Mouse (Mus musculus): ENCODE results near the gene Sipa1l1.
"Not testable (repeated sequence)": the region's sequence is repeated elsewhere in the genome, so short reads cannot be mapped to it uniquely, and the experiment has no call there.

Sipa1l1 gene

DNA sequence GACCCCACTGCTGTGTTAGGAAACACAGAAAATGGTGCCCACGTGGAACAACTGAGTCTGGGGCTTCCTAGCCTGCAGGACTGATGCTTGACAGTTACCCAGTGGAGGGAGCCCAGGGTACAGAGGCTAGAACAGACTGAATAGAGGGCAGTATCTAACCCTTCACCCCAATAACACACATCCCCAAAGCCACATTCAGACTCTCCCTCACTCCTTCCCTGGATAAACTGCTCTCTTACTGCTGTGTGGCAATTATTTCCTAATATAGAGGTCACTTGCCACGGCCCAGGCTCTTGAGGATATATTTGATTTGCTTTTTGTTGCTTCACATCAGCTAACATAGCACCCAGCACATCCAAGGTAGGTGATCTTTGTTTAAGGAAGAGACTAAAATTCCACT lies 307.5 kb downstream of the Sipa1l1 start:
- DNase-seq (ENCODE audit: low read depth): no peak

DNA sequence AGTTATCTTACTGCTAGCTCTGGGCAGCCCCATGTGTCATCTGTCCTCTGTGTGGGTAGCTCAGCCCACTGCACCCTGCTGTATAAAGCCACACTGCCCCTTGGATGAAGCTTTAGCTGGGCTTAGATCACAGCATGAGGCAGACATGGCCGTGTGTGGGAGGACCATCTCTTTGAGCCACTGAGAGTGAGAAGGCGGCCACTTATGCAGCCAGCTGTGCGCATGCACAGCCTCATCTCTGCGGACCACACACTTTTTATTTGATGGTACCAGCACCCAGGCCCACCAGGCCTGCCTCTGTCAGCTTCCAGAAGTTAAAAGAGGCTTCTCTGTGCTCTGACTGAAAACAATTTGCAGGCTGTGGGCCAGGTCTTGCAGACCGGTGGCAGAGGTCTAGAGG lies 308.7 kb downstream of the Sipa1l1 start:
- DNase-seq (ENCODE audit: low read depth): no peak

DNA sequence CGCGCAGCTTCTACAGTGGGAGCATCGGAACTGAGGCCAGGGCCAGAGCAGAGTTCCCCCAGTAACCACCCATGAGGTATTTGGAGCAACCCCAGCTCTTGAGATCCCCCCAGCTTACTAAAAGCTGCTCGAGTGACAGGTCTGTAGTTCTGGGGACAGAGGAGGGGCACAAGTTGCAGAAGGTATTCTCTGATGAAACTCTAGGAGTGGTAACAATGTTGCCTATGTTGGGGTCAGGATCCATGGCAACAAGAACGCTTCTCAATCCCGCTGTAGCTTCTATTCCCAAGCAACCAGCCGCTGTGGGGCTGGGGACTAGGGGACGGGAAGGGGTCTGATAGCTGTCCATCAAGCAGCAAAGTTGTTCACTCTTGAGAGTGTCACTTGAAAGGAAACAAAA lies 309.1 kb downstream of the Sipa1l1 start:
- DNase-seq (ENCODE audit: low read depth): no peak

DNA sequence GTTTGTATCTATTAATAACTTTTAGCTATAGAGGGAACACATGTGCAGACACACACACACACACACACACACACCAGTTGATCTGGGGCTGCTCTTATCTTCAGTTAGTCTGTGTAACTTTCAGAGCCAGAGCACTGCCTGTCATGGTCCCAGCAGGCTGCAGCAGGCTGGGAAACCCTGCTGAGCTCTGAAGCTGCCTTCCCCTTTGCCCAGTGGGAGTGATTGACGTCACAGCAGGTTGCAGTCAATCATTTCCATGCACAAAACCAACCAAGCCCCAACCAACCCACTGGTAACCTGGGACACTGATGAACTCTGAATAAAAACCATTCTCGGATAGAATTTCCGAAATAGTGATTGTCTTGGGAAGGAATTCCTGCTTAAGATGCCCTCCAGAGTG lies 310.3 kb downstream of the Sipa1l1 start:
- no peak for DNase-seq (ENCODE audit: low read depth)

DNA sequence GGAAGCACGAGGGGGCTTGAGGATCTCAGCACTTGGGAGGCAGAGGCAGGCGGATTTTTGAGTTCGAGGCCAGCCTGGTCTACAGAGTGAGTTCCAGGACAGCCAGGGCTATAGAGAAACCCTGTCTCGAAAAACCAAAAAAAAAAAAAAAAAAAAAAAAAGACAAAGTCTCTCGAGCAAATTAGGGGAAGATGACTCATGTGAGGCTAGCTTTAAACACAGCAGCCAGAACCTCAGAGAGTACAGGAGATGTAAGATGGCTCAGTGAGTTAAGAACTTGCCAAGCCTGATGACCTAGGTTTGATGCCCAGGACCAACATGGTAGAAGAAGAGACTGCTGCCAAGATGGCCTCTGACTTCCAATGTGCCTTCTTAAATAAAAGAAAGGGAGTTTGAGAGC lies 311.3 kb downstream of the Sipa1l1 start:
- DNase-seq (ENCODE audit: low read depth): not testable (repeated sequence)

DNA sequence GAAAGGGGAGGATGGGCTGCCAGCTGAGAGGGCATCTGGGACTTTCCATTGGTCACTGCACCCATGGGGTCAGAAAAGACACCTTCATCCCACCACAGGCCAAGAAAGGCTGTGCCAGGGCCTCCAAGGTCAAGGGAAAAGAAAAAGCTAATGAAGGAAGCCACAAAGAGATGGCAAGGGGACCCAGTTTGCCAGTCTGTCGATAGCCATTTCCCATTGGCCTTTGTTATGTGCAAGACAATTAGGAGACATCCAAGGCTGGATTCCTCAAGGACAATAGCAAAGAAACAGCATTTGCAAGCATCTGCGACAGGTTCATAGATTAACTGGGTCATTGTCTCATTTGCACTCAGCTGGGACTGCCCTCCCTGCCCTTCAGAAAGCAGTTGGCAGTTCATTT lies 316.3 kb downstream of the Sipa1l1 start:
- DNase-seq (ENCODE audit: low read depth): no peak

DNA sequence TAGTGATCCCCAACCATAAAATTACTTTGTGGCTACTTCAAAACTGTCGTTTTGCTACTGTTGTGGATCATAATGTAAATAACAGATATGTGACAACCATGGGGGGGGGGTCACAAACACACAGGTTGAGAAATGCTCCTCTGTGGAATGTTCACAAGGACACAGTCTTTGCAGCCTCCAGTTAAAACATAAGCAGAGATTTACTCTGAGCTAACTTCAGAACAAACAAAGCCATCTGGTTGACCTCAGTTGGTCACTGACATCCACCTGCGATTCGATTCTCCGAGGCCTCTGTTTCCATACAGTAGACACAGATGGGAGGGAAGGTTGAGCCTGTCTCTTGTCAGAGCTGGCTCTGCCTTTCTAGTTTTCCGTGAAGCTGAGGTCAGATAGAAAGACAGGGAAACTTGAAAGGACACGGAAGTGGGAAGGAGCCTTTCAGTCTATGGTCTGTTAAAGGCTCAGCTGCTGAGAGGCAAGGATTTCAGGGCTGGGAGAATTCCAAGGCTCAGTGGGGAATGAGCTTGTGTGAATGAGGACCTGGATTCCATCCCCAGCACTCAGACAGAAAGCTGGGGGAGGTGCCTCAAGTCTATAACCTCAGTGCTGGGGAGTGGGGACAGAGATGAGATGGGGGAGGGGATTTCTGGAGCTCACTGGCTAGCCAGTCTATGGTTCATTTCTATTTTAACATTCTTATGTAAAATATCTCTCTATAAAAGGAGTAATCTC lies 317.9 kb downstream of the Sipa1l1 start:
- no peak for DNase-seq (ENCODE audit: low read depth)

DNA sequence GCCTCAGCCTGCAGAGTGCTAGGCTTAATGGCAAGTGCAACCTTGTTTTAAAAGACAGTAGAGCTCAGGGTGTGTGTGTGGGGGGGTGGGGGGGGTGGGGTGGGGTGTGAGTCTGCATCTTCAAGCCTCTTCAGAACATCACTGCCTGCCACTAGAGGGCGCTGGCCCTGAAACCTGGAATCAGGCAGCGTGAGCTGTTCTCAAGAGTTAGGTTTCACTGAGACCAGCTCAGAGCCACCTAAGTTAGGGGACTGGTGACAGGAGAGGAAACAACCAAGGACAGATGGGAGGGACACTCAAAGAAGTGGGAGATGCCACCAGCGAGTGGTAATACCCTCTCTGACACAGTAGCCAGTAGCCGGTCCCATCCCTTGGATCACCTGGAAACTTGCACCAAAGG lies 320.0 kb downstream of the Sipa1l1 start:
- DNase-seq (ENCODE audit: low read depth): peak; percentile 82

DNA sequence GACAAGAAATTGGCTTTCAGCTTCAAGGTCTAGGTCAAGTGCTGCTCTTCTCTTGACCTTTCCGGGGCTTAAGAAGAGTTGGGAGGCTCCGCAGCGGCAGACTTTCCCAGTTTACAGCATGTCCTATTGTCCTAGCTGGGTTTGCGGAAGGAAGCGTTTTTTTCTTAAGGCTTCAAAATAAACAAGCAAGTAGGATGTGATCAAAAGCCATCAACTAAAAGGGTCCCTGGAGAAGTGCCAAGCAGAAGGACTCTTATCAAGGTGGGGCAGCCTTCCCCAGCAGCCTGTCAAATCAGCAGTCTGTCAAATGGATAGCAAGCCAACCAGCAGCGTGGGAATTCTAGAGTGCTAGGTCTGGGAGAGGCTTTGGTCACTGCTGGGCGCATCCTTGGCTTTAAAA lies 320.5 kb downstream of the Sipa1l1 start:
- DNase-seq (ENCODE audit: low read depth): no peak

DNA sequence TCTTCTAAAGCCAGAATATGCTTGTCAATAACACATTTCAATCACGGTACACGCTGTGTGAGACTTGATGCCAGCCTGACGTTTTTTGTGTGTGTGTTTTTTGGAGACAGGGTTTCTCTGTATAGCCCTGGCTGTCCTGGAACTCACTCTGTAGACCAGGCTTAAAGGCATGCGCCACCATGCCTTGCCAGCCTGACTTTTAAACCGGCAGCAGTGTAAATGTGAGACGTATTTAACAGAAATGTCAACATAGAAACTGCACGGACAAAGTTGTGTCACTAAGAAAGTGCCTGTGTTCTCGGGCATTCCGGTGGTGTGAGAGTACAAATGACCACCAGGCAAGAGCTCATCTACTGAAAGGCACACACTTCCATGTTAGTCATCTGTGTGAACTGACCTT lies 323.3 kb downstream of the Sipa1l1 start:
- no peak for DNase-seq (ENCODE audit: low read depth)

DNA sequence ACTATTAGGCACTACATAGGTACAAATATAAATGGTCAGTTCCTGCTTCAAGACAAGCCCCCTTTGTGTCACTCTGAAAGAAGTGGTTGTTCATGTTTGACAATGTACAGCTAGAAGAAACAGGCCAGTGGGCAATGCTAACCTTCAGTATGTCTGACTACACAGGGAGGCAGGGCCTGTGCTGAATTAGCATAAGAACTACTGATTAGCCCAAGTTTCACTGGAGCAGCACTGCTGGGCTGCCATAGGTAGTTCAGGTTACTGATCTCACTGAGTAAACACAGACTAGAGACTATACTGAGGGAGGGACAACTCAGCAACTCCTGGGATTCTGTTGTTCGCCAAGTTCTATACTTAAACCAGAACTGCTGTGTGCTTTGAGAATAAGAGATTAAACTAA lies 324.1 kb downstream of the Sipa1l1 start:
- not testable (repeated sequence) for DNase-seq (ENCODE audit: low read depth)

DNA sequence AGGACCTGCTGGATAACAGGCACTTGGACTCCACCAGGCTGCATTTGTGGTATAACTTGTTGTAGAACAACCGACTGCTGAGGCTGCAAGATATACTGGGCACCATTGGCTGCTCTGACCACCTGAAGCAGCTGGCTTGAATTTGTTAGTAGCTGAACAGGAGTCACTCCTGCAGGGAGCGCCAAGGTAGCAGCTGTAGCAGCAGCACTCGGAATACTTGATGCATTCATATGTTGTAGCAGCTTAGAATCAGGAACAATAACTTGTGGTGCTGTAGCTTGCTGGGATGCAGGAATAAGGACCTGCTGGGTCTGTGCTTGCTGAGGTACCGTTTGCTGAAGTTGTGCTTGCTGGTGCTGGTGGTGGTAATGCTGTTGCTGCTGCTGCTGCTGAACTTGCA lies 326.8 kb downstream of the Sipa1l1 start:
- DNase-seq (ENCODE audit: low read depth): no peak

DNA sequence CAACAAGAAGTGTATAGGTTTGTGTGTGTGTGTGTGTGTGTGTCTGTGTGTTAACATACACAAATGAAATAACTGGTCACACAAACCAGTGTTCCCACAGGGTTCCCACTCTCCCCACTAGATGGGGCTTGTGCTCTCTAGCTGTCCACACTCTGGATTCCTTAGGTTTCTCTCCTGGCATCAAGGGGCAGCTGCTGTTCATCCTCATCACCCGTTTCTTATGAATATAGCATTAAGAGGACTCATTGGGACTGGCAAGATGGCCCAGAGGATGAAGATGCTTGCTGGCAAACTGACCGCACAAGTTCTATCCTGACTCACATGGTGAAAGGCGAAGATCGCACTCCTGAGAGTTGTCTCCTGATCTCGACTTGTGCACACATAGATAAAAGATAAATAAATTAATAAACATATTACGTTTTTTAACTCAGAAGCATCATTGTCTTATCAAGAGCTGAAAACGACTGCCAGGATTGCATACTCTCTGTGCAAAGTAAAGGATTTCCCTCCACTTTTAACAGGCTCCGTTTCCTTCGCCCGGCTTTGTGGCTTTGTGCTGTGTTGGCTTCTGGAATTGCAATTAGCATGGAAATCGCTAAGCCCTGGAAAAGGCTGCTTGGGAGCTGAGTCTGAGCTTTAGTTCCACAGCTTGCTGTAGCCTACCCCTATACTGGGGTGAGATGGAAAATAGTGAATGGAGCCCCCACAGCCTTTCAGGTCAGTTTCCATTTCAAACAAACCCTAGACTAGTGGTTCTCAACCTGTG lies 328.9 kb downstream of the Sipa1l1 start:
- no peak for DNase-seq (ENCODE audit: low read depth)

DNA sequence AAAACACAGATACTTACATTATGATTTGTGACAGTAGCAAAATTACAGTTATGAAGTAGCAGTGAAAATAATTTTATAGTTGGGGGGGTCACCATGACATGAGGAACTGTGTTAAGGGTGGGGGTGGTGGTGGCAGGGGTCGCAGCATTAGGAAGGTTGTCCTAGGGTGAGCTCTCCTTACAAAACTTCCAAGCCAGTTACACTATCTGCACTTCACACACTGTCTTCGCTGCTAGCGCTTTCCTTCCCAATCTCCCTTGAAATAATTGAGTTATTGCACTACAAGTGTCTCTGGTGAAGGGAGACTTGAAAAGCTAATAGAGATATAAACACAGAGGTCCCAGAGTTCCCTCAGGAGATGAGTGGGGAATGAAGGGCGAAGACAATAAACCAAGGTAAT lies 329.6 kb downstream of the Sipa1l1 start:
- DNase-seq (ENCODE audit: low read depth): no peak

DNA sequence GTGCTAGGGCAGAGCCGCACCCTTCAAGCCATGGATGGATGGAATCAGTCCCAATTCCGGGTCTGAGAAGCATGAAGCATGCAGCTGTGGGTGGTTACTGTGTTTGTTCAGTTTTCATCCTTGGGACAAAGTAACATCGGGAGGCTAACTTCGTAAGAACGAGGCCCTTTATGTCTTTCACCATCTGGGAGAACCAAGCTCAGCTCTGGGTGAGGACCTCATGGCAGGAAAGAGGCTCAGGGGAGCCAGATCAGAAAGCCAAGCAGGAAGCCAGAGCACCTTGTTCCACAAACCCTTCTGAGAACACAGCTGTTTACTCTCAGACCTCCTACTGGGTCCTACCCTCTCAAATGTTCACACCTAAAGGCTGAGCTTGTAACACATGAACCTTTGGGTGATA lies 330.6 kb downstream of the Sipa1l1 start:
- no peak for DNase-seq (ENCODE audit: low read depth)
